Mouse (Mus musculus): ENCODE results near the gene Synpo2.

DNA sequence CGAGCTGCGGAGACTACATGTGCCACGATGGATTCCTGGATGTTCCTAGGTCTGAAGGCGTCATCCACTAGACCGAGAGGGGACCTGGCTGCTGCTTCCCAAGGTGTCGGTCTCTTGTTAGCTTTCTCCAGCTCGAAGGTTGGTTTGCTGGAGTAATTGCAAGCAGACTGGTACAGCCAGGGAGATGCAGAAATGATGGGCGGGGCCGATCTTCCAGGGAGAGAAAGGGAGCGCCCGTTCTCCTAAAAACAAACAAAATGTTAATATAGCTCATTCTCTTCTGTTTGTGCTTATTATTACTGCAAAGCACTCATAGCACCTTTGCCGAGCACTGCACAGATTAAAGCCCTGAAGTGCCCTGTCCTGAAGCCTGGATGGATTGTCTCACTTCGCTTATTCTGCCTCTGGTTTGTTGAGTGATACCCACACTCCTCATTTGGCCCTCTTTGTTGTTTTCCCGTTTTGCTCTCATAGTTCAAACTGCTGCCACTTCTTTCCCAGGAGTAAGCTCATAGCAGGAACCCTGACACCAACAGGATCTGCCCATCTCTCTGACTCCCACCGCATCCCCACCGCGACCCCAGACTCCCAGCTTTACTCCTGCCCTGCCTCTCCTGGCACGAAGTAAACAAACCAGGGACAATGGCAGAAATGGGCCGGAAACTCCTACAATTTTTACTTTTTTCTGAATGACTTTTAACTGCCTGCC is 155.8 kb downstream of the Synpo2 start:
- no peak for TF ChIP-seq CTCF (IDR thresholded peaks at IDR 0.05; ENCODE audit: low read depth)
- no peak for TF ChIP-seq EP300 (IDR thresholded peaks at IDR 0.05; ENCODE audit: low read depth)

Data from liver, postnatal 0 days (tissue).